Mouse (Mus musculus): ENCODE measurements around the gene Slc34a1.

- TF ChIP-seq POLR2A (IDR thresholded peaks at IDR 0.05; ENCODE audit: borderline replicate concordance, insufficient read depth, low read length) (no peak), CTCF (IDR thresholded peaks at IDR 0.05; ENCODE audit: borderline replicate concordance, insufficient read depth, low read depth, low read length) (no peak)
These were observed 31.4 kb downstream of the Slc34a1 start for GRCm38 (mm10) chr13:55429226-55429888.

All from cerebellum, adult 2 months (tissue).